Mouse (Mus musculus) forebrain, postnatal 0 days (tissue): ENCODE measurements at regions not wholly inside any gene's neighbourhood (a gene's known extent, or its start where the extent isn't known, plus 50 kb on each side); places are given as distances from the start of the nearest gene placed in this dataset.

Source experiments
- ATAC-seq: fragments of 200-750 bp; cut with Nextera tagmentation; 2 replicates; pipeline ENCODE4 v1.8.0; 2017; ENCODE audit warnings: mild to moderate bottlenecking, moderate library complexity
- DNase-seq: peaks from one replicate; pipeline ENCODE4 v3.0.0-alpha.2; 2015
- H3K27ac ChIP-seq: fragments of 300-500 bp; sonication (generic); 2 replicates; pipeline ENCODE4 v1.5.1; 2014; ENCODE audit warnings: low read depth, mild to moderate bottlenecking, antibody characterized with exemption, low read length, moderate library complexity, mixed read lengths
- H3K27me3 ChIP-seq: fragments of 300-500 bp; sonication (generic); 2 replicates; pipeline ENCODE4 v1.6.1; 2014; ENCODE audit warnings: mild to moderate bottlenecking, low read length, mixed read lengths; ENCODE audit not compliant: insufficient read depth
- H3K36me3 ChIP-seq: fragments of 300-500 bp; sonication (generic); 2 replicates; pipeline ENCODE4 v1.6.1; 2014; ENCODE audit warnings: mild to moderate bottlenecking, moderate library complexity; ENCODE audit not compliant: insufficient read depth
- H3K4me1 ChIP-seq: fragments of 300-500 bp; sonication (generic); 2 replicates; pipeline ENCODE4 v1.6.1; 2014; ENCODE audit warnings: antibody characterized with exemption; ENCODE audit not compliant: insufficient read depth
- H3K4me2 ChIP-seq: fragments of 300-500 bp; sonication (generic); 2 replicates; pipeline ENCODE4 v1.6.1; 2014; ENCODE audit warnings: low read depth, mild to moderate bottlenecking, moderate library complexity
- H3K4me3 ChIP-seq: fragments of 300-500 bp; sonication (generic); 2 replicates; pipeline ENCODE4 v1.5.1; 2014; ENCODE audit warnings: low read depth, low read length, mixed read lengths
- H3K9ac ChIP-seq: fragments of 300-500 bp; sonication (generic); 2 replicates; pipeline ENCODE4 v1.6.1; 2014; ENCODE audit warnings: mild to moderate bottlenecking
- H3K9me3 ChIP-seq: fragments of 300-500 bp; sonication (generic); 2 replicates; pipeline ENCODE4 v1.6.1; 2016; ENCODE audit warnings: low read length
- CTCF ChIP-seq: sonication (generic); IDR thresholded peaks from 2 replicates; pipeline ENCODE4 v1.5.1; 2016; ENCODE audit warnings: antibody characterized with exemption, control low read depth, low read depth
- WGBS: fragments of 180-500 bp; shearing (Covaris S2); extraction: QIAGEN DNeasy Blood & Tissue Kit; methylation state at CpG from one replicate; pipeline ENCODE4 v1.1.7; 2014; 5-methylcytosine and 5-hydroxymethylcytosine counted together

DNA sequence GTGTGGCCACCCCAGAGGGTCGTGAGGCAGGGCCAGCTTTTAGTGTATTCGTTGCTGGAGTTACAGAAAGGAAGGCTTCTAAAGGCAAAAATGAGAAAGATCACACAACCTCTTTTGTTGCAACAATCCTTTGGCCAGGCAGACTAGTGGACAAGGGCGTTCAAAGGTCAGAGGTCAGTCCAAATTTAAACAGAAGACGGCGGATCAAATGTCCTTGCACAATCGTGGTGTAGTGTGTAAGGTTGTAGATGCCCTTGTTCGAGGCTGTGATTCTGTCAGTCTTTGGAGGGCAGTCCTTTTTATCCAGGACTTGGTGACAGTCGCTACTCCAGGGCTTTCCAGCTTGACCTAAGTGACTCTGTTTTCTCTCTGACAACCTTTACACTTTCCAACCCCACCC is 76.6 kb upstream of the Cpsf6 start:
- H3K27me3 ChIP-seq = no peaks in the 10 kb centered on the region
- no peak overlapping the region for H3K4me3 ChIP-seq
- TF ChIP-seq CTCF = no peak
- H3K27ac ChIP-seq = no peak overlapping the region
- no peaks in the 10 kb centered on the region for H3K36me3 ChIP-seq
- no peaks in the 10 kb centered on the region for H3K4me1 ChIP-seq
- DNase-seq = no peak
- no peak for ATAC-seq
- no peaks in the 10 kb centered on the region for H3K9me3 ChIP-seq
- no peak overlapping the region for H3K9ac ChIP-seq
- no peak overlapping the region for H3K4me2 ChIP-seq
- WGBS = 83% methylated on average over 8 of the region's 8 CpGs

DNA sequence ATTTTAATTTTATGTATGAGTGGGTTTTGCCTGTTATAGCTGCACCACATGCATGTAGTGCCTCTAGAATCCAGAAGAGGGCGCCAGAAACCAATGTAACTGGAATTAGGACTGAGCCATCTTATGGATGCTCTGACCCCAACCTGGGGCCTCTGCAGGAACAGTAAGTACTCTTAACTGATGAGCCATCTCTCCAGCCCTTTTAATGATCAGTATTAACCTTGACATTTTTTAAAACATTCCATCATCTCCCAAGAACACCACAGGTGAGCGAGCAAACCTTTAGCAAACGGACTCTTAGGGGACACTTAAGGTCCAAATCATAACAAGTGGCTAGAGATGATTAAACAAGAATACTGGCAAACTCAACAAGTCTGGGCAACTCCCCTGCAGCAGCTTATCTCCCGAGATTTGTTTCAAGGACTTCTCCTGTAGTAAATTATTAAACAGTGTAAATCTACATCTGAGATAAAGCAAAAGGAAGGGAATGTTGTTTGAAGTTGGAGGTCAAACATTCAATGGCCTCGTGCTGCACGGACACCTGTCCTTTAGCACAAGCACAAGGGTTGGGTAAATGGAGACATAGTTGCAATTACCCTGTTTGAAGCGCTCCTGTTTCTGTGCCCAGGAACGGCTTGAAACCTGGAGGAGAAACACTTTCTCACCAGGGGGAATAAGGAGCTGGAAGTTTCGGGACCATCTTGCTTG is 75.9 kb upstream of the Cpsf6 start:
- ATAC-seq (peak; percentile 50), DNase-seq (peak; percentile 75)
- no peaks in the 10 kb centered on the region for H3K4me1 ChIP-seq
- 75% methylated on average over 9 of the region's 9 CpGs for WGBS
- H3K4me3 ChIP-seq = no peak overlapping the region
- H3K27ac ChIP-seq = no peak overlapping the region
- H3K4me2 ChIP-seq = no peak overlapping the region
- peak; percentile 75 for TF ChIP-seq CTCF
- no peak overlapping the region for H3K9ac ChIP-seq
- no peaks in the 10 kb centered on the region for H3K27me3 ChIP-seq
- H3K36me3 ChIP-seq = no peaks in the 10 kb centered on the region
- no peaks in the 10 kb centered on the region for H3K9me3 ChIP-seq

DNA sequence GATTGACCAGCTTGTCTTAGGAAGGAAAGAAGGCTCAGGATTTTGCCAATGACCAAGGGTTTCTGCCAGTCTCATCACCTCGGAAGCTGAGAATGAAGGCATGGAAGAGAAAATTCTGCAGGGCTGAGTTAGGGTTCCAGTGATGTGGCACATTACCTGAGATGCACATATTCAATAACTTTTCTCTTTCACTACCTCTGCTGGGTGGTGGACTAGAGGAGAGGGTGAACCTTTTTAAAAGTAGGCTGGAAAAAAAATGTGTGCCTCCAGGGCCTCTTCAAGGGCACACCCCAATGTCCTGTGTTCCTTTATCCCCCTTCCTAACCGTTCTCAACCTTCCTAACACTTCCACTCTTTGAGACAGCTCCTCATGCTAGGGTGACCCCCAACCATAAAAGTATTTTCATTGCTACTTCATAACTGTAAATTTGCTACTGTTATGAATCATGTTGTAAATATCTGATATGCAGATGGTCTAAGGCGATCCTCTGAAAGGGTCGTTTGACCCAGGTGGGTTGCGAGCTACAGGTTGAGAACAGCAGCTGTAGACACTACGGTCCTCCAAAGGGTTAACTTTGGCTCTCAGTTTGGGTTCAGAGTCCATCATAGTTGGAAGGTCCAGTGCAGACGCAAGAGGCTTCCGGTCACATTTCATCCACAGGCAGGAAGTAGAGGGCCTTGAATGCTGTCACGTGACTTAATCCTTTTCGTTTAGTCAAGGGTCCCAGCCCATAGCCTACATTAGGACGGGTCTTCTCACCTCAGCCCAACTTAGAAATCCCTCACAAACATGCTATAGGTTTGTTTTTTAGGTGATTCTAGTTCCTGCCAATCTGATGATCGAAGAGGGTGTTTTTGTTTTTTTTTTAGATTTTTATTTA is 75.1 kb upstream of the Cpsf6 start:
- no peak for ATAC-seq
- no peak for TF ChIP-seq CTCF
- 70% methylated on average over 12 of the region's 12 CpGs for WGBS

DNA sequence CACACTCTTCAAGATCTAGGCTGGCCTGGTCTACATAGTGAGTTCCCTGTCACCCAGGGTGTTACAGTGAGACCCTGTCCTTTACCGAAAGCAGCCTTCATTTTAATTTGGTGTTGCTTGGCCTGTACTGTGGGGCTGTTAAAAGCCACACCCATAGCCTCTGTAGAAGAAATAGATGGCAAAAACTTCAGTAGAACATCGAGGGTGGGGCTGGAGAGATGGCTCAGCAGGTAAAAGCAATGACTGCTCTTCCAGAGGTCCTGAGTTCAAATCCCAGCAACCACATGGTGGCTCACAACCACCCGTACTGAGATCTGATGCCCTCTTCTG is 74.3 kb upstream of the Cpsf6 start:
- H3K9ac ChIP-seq = no peak overlapping the region
- H3K27ac ChIP-seq = no peak overlapping the region
- TF ChIP-seq CTCF = no peak
- H3K4me1 ChIP-seq = no peaks in the 10 kb centered on the region
- no peaks in the 10 kb centered on the region for H3K27me3 ChIP-seq
- DNase-seq (no peak), ATAC-seq (no peak)
- no peaks in the 10 kb centered on the region for H3K9me3 ChIP-seq
- H3K36me3 ChIP-seq = no peaks in the 10 kb centered on the region
- no peak overlapping the region for H3K4me3 ChIP-seq
- 87% methylated on average over 3 of the region's 3 CpGs for WGBS
- H3K4me2 ChIP-seq = no peak overlapping the region

More for the DNA sequence above, 75.1 kb upstream of the Cpsf6 start:
- no peaks in the 10 kb centered on the region for H3K27me3 ChIP-seq
- no peak overlapping the region for H3K4me3 ChIP-seq
- H3K27ac ChIP-seq = no peak overlapping the region
- no peak overlapping the region for H3K9ac ChIP-seq
- DNase-seq = no peak
- H3K4me2 ChIP-seq = no peak overlapping the region
- H3K36me3 ChIP-seq = no peaks in the 10 kb centered on the region
- H3K4me1 ChIP-seq = no peaks in the 10 kb centered on the region
- no peaks in the 10 kb centered on the region for H3K9me3 ChIP-seq

DNA sequence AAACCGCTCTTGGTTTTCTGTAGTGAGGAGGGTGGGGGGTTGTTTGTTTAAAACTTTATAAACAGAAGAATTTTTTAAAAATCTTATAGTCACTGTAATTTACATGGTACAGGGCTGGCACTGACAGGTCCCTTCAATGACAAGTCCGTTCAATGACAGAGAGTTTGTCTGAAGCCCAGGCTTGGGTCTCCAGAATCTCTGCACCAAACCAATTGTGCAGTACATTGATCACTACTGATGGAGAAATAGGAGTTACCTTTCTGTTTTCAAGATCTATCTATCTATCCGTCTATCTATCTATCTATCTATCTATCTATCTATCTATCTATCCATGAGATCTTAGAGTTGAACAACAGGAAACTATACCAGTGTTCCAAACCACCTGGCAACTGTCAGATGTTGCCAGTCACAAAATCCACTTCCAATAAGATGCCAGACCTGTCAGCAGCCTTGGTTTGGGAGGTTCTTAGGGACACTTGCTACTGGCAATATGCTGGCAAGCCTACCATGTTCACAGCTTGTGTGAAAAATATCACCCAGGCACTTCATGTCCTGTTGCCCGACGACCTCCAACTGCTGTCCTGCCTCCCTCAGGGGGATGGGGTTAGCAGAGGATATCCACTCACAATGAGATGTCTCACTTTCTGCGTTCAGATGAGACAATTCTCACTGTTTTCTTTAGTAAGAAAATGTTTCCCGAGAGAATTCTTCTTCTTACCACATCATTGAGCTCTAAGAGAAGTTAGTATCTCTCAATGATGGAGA is 73.8 kb upstream of the Cpsf6 start:
- no peak overlapping the region for H3K4me3 ChIP-seq
- H3K9me3 ChIP-seq = no peaks in the 10 kb centered on the region
- ATAC-seq (no peak), DNase-seq (no peak)
- no peak overlapping the region for H3K4me2 ChIP-seq
- H3K27ac ChIP-seq = no peak overlapping the region
- WGBS = 90% methylated on average over 7 of the region's 7 CpGs
- no peaks in the 10 kb centered on the region for H3K27me3 ChIP-seq
- no peaks in the 10 kb centered on the region for H3K36me3 ChIP-seq
- TF ChIP-seq CTCF = no peak
- no peak overlapping the region for H3K9ac ChIP-seq
- no peaks in the 10 kb centered on the region for H3K4me1 ChIP-seq

DNA sequence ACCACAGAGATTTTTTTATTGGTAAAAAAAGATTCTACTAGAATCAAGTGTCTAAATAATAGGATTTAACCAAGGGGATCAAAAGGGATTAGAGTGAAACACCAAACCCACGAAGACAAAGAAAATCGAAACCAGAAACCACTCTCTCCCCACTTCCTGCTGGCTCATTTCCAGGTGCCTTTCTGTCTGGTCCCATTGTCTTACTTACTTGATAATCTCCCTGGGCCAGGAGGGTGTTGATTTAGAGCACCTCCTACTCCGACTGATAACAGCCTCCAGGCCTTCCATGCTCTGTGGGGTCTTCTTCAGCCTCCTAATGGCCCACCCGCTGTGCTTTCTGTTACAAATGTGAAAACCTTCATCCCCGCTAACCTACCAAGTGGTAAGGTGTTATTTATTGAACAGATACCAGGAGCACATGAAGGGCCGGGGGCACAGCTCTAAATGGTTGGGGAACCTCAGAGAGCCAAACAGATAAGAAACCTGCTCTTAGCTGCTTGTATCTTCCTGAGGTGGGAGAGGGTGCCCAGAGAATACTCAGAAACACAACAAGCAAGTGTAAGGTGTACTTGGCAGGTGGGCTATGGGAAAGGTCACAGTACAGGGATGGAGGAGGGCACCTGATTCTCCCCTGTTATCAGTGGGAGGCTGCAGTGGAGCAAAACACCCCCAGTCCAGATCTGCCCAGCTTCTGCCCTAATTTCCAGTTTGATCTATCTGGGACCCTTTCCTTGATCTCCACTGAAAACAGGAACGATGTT is 72.6 kb upstream of the Cpsf6 start:
- TF ChIP-seq CTCF = no peak
- H3K27ac ChIP-seq = no peak overlapping the region
- no peak overlapping the region for H3K9ac ChIP-seq
- DNase-seq (no peak), ATAC-seq (no peak)
- no peak overlapping the region for H3K4me2 ChIP-seq
- H3K4me3 ChIP-seq = no peak overlapping the region
- H3K36me3 ChIP-seq = no peaks in the 10 kb centered on the region
- no peaks in the 10 kb centered on the region for H3K4me1 ChIP-seq
- no peaks in the 10 kb centered on the region for H3K9me3 ChIP-seq
- no peaks in the 10 kb centered on the region for H3K27me3 ChIP-seq
- WGBS = 35% methylated on average over 7 of the region's 7 CpGs
